Mouse (Mus musculus): ENCODE data around the gene Spred2. TPM values are rescaled to one million over a fixed set of nuclear protein-coding genes. Genes with fewer than 3 reads are reported as not detected.
"Not testable (repeated sequence)": the region's sequence is repeated elsewhere in the genome, so short reads cannot be mapped to it uniquely, and the experiment has no call there.

The Spred2 gene
- polyA plus RNA-seq, 1 experiment from 2014 or later = 5.5 TPM

DNA sequence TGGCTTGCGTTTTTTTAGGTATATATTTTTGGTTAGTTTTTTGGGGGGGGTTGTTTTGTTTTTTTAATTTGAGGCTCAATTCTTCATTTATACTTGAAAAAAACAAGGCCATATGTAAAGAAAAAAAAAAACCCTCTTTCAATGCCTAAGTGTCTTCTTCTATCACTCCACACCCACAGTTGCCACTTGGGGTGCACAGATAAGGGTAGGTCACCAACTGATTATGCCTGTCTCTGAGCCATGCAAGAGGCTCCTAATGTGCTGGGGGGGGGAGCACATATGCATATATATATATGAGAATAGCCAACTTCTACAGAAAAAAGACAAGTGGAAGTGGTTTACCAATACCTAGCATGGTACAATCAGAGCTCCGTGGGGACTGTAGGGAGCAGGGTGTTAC, 98.3 kb downstream of the Spred2 start:
- Histone ChIP-seq H3K9me3 (ENCODE audit: control insufficient read depth, low read length) (peaks cover 40% of the 10 kb centered on the region), H3K27me3 (ENCODE audit: control insufficient read depth, insufficient read depth, low read length) (no peaks in the 10 kb centered on the region)

GRCm38 (mm10) chr11:20022911-20023482, 98.8 kb downstream of the Spred2 start:
- no peak overlapping the region for H3K4me2 ChIP-seq (ENCODE audit: low read length)
- peaks cover 37% of the 10 kb centered on the region for H3K9me3 ChIP-seq (ENCODE audit: control insufficient read depth, low read length)
- DNase-seq (no peak), ATAC-seq (ENCODE audit: low FRiP score, low TSS enrichment) (no peak)
- no peaks in the 10 kb centered on the region for H3K4me1 ChIP-seq (ENCODE audit: control insufficient read depth, insufficient read depth, low read length)
- H3K4me3 ChIP-seq (replicated peaks; ENCODE audit: low read depth, low read length) = no peak overlapping the region
- H3K27ac ChIP-seq (replicated peaks; ENCODE audit: low read depth, low read length) = no peak overlapping the region
- H3K27me3 ChIP-seq (ENCODE audit: control insufficient read depth, insufficient read depth, low read length) = no peaks in the 10 kb centered on the region
- 76% methylated on average over 14 of the region's 14 CpGs for WGBS
- H3K36me3 ChIP-seq (ENCODE audit: control insufficient read depth, insufficient read depth, low read length) = peaks cover 43% of the 10 kb centered on the region
- H3K9ac ChIP-seq (replicated peaks; ENCODE audit: low read length) = no peak overlapping the region

More for the DNA sequence above, 98.3 kb downstream of the Spred2 start:
- Histone ChIP-seq H3K9ac (replicated peaks; ENCODE audit: low read length) (no peak overlapping the region), H3K36me3 (ENCODE audit: control insufficient read depth, insufficient read depth, low read length) (peaks cover 47% of the 10 kb centered on the region), H3K27ac (replicated peaks; ENCODE audit: low read depth, low read length) (no peak overlapping the region), H3K4me2 (ENCODE audit: low read length) (no peak overlapping the region), H3K4me3 (replicated peaks; ENCODE audit: low read depth, low read length) (no peak overlapping the region), H3K4me1 (ENCODE audit: control insufficient read depth, insufficient read depth, low read length) (no peaks in the 10 kb centered on the region)
- WGBS = 84% methylated on average over 2 of the region's 2 CpGs
- no peak for ATAC-seq (ENCODE audit: low FRiP score, low TSS enrichment)
- DNase-seq = no peak

DNA sequence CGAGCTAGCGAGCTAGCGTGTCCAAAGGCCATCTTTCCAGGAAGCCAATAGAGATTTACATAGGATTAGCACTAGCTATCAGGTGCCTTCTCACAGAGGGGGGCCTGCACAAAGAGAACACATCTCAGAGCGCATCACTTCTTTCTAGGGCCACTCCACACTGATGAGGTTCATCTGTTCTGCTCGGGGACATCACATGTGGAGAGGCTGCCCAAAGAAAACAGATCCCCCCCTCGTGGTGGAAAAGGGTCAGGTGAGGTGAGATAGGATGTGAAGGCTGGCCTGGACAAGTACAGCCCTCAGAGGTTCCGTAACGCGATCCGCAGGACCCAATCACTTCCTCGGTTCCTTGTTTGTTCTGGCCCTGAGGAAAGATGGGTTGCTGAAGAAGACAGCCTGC, 101.7 kb downstream of the Spred2 start:
- Histone ChIP-seq H3K4me3 (replicated peaks; ENCODE audit: low read depth, low read length) (no peak overlapping the region), H3K27me3 (ENCODE audit: control insufficient read depth, insufficient read depth, low read length) (no peaks in the 10 kb centered on the region), H3K4me1 (ENCODE audit: control insufficient read depth, insufficient read depth, low read length) (no peaks in the 10 kb centered on the region), H3K36me3 (ENCODE audit: control insufficient read depth, insufficient read depth, low read length) (peaks cover 14% of the 10 kb centered on the region), H3K4me2 (ENCODE audit: low read length) (no peak overlapping the region), H3K9me3 (ENCODE audit: control insufficient read depth, low read length) (peaks cover 9% of the 10 kb centered on the region), H3K27ac (replicated peaks; ENCODE audit: low read depth, low read length) (no peak overlapping the region), H3K9ac (replicated peaks; ENCODE audit: low read length) (no peak overlapping the region)
- DNase-seq (no peak), ATAC-seq (ENCODE audit: low FRiP score, low TSS enrichment) (no peak)
- WGBS = 63% methylated on average over 11 of the region's 11 CpGs

GRCm38 (mm10) chr11:20027719-20028118, 103.5 kb downstream of the Spred2 start:
- H3K9me3 ChIP-seq (ENCODE audit: control insufficient read depth, low read length) = no peaks in the 10 kb centered on the region
- no peak overlapping the region for H3K4me2 ChIP-seq (ENCODE audit: low read length)
- 88% methylated on average over 9 of the region's 9 CpGs for WGBS
- H3K4me3 ChIP-seq (replicated peaks; ENCODE audit: low read depth, low read length) = no peak overlapping the region
- H3K27ac ChIP-seq (replicated peaks; ENCODE audit: low read depth, low read length) = no peak overlapping the region
- H3K36me3 ChIP-seq (ENCODE audit: control insufficient read depth, insufficient read depth, low read length) = 0 out of 2 replicates have a peak, but pooled peaks cover 3% of the 10 kb centered on the region
- H3K9ac ChIP-seq (replicated peaks; ENCODE audit: low read length) = no peak overlapping the region
- H3K27me3 ChIP-seq (ENCODE audit: control insufficient read depth, insufficient read depth, low read length) = no peaks in the 10 kb centered on the region
- no peak for ATAC-seq (ENCODE audit: low FRiP score, low TSS enrichment)
- DNase-seq = no peak
- H3K4me1 ChIP-seq (ENCODE audit: control insufficient read depth, insufficient read depth, low read length) = no peaks in the 10 kb centered on the region

DNA sequence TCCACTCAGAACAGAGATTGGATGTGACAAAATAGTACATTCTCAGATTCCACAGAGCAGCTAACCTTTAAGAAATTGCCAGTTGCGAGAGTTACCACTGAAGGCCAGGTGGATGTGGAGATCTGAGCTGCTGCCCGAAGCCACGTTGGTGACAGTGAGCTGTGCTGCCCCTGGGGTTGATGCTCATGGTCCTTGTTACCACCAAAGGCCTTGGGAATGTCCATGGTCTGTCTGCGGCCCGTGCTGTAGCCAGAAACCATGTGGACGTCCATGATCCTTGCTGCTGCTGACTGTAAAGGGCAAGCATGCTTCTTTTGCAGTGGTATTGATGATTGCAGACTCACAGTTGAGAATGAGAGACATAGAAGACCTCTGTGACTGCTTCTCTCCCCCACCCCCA, 104.2 kb downstream of the Spred2 start:
- no peak overlapping the region for H3K9ac ChIP-seq (replicated peaks; ENCODE audit: low read length)
- H3K4me1 ChIP-seq (ENCODE audit: control insufficient read depth, insufficient read depth, low read length) = no peaks in the 10 kb centered on the region
- ATAC-seq (ENCODE audit: low FRiP score, low TSS enrichment) (no peak), DNase-seq (no peak)
- H3K27ac ChIP-seq (replicated peaks; ENCODE audit: low read depth, low read length) = no peak overlapping the region
- H3K36me3 ChIP-seq (ENCODE audit: control insufficient read depth, insufficient read depth, low read length) = no peaks in the 10 kb centered on the region
- no peak overlapping the region for H3K4me2 ChIP-seq (ENCODE audit: low read length)
- H3K9me3 ChIP-seq (ENCODE audit: control insufficient read depth, low read length) = no peaks in the 10 kb centered on the region
- WGBS = 89% methylated on average over 6 of the region's 6 CpGs
- no peak overlapping the region for H3K4me3 ChIP-seq (replicated peaks; ENCODE audit: low read depth, low read length)
- no peaks in the 10 kb centered on the region for H3K27me3 ChIP-seq (ENCODE audit: control insufficient read depth, insufficient read depth, low read length)

DNA sequence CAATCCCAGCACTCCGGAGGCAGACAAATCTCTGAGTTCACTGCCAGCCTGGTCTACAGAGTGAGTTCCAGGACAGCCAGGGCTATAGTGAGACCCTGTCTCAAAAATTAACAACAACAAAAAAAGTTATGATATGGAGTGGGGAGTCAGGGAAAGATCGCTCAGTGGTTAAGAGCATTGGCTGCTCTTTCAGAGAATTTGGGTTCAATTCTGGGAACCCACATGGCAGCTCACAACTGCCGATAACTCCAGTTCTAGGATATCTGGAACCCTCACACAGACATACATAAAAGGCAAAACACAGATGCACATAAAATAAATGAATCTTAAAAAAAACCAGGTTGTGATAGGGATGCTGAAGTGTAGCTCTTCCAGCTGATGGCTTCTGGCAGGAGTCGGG, 104.8 kb downstream of the Spred2 start:
- H3K4me3 ChIP-seq (replicated peaks; ENCODE audit: low read depth, low read length) = no peak overlapping the region
- H3K9me3 ChIP-seq (ENCODE audit: control insufficient read depth, low read length) = no peaks in the 10 kb centered on the region
- H3K27ac ChIP-seq (replicated peaks; ENCODE audit: low read depth, low read length) = no peak overlapping the region
- H3K4me1 ChIP-seq (ENCODE audit: control insufficient read depth, insufficient read depth, low read length) = no peaks in the 10 kb centered on the region
- H3K9ac ChIP-seq (replicated peaks; ENCODE audit: low read length) = no peak overlapping the region
- WGBS = 95% methylated on average over 4 of the region's 4 CpGs
- H3K27me3 ChIP-seq (ENCODE audit: control insufficient read depth, insufficient read depth, low read length) = no peaks in the 10 kb centered on the region
- no peak overlapping the region for H3K4me2 ChIP-seq (ENCODE audit: low read length)
- ATAC-seq (ENCODE audit: low FRiP score, low TSS enrichment) = no peak
- no peaks in the 10 kb centered on the region for H3K36me3 ChIP-seq (ENCODE audit: control insufficient read depth, insufficient read depth, low read length)
- no peak for DNase-seq

DNA sequence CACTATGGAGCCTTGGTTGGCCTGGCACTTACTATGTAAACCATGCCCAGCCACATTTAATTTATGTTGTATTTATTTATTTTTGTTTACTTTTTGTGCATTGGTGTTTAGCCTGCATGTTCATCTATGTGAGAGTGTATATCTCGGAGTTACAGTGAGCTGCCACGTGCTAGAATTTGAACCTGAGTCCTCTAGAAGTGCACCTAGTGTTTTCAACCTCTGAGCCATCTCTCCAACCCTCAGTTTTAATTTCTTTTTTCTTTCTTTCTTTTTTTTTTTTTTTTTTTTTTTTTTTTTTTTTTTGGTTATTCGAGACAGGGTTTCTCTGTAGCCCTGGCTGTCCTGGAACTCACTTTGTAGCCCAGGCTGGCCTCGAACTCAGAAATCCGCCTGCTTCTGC, 106.8 kb downstream of the Spred2 start:
- H3K27me3 ChIP-seq (ENCODE audit: control insufficient read depth, insufficient read depth, low read length); DNase-seq; H3K36me3 ChIP-seq (ENCODE audit: control insufficient read depth, insufficient read depth, low read length); H3K27ac ChIP-seq (replicated peaks; ENCODE audit: low read depth, low read length); H3K4me1 ChIP-seq (ENCODE audit: control insufficient read depth, insufficient read depth, low read length); H3K4me3 ChIP-seq (replicated peaks; ENCODE audit: low read depth, low read length); H3K9ac ChIP-seq (replicated peaks; ENCODE audit: low read length); ATAC-seq (ENCODE audit: low FRiP score, low TSS enrichment); H3K4me2 ChIP-seq (ENCODE audit: low read length); H3K9me3 ChIP-seq (ENCODE audit: control insufficient read depth, low read length): not testable (repeated sequence)
- 94% methylated on average over 5 of the region's 5 CpGs for WGBS

DNA sequence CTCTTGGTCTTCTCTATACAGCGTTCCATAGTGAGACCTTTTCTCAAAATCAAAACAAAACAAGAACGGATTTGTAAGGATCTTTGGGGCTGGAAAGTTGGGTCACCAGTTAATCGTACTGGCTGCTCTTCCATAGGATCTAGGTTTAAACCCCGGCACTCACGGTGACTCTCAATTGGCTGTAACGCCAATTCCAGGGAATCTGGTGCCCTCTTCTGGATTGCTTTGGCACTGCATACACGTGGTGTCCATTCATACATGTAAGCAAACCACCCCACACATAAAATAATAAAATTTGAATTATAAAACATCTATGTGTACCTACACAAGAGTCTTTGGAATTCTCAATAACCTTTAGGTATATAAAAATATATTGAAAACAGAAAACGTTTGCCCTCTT, 107.4 kb downstream of the Spred2 start:
- DNase-seq (peak; percentile 51), ATAC-seq (ENCODE audit: low FRiP score, low TSS enrichment) (no peak)
- no peak overlapping the region for H3K9ac ChIP-seq (replicated peaks; ENCODE audit: low read length)
- no peaks in the 10 kb centered on the region for H3K9me3 ChIP-seq (ENCODE audit: control insufficient read depth, low read length)
- no peaks in the 10 kb centered on the region for H3K27me3 ChIP-seq (ENCODE audit: control insufficient read depth, insufficient read depth, low read length)
- no peaks in the 10 kb centered on the region for H3K36me3 ChIP-seq (ENCODE audit: control insufficient read depth, insufficient read depth, low read length)
- H3K4me3 ChIP-seq (replicated peaks; ENCODE audit: low read depth, low read length) = no peak overlapping the region
- H3K27ac ChIP-seq (replicated peaks; ENCODE audit: low read depth, low read length) = no peak overlapping the region
- 43% methylated on average over 8 of the region's 8 CpGs for WGBS
- H3K4me2 ChIP-seq (ENCODE audit: low read length) = no peak overlapping the region
- H3K4me1 ChIP-seq (ENCODE audit: control insufficient read depth, insufficient read depth, low read length) = no peaks in the 10 kb centered on the region

- H3K4me3 ChIP-seq (replicated peaks; ENCODE audit: low read depth, low read length) = no peak overlapping the region
- no peaks in the 10 kb centered on the region for H3K9me3 ChIP-seq (ENCODE audit: control insufficient read depth, low read length)
- DNase-seq (no peak), ATAC-seq (ENCODE audit: low FRiP score, low TSS enrichment) (no peak)
- peaks cover 3% of the 10 kb centered on the region; the same call in 1 of the 2 replicates for H3K4me1 ChIP-seq (ENCODE audit: control insufficient read depth, insufficient read depth, low read length)
- H3K9ac ChIP-seq (replicated peaks; ENCODE audit: low read length) = no peak overlapping the region
- H3K27ac ChIP-seq (replicated peaks; ENCODE audit: low read depth, low read length) = no peak overlapping the region
- no peak overlapping the region for H3K4me2 ChIP-seq (ENCODE audit: low read length)
- WGBS = 80% methylated on average over 6 of the region's 6 CpGs
- no peaks in the 10 kb centered on the region for H3K27me3 ChIP-seq (ENCODE audit: control insufficient read depth, insufficient read depth, low read length)
- no peaks in the 10 kb centered on the region for H3K36me3 ChIP-seq (ENCODE audit: control insufficient read depth, insufficient read depth, low read length)
Observed at GRCm38 (mm10) chr11:20033541-20034160, 109.5 kb downstream of the Spred2 start.

Measured in midbrain, embryonic 14.5 days (tissue).